ENCODE assay signal across 13 mouse cellular contexts in genomic region chr12:35894304-35894900, GRCm38 (mm10). TPM values are rescaled to one million over a fixed set of nuclear protein-coding genes. Genes with fewer than 3 reads are reported as not detected.
DNase-seq lines count a peak whose midpoint lies in the region; ATAC-seq lines count a peak whose summit lies in the region.
"Had no signal": no experiment of that assay in that cellular context is flagged by ENCODE, and none has a peak within 500 bp of the region (broad histone marks: within the 10 kb centered on the region; RNA-seq: fewer than 3 reads in every experiment).

No protein-coding gene starts in this region.

- H3K4me3 ChIP-seq in kidney, embryonic 14.5 days (ENCODE audit: low read length), result no peak overlapping the region
- no peak overlapping the region for H3K4me3 ChIP-seq in liver, embryonic 11.5 days (ENCODE audit: low read depth, low read length)
- H3K4me3 ChIP-seq: erythroblast, embryonic 14.5 days; heart, embryonic 13.5 days; limb, embryonic 12.5 days had no signal

- H3K27me3 ChIP-seq in kidney, embryonic 14.5 days (ENCODE audit: control insufficient read depth, insufficient read depth, low read length), result no peaks in the 10 kb centered on the region
- no peaks in the 10 kb centered on the region for H3K27me3 ChIP-seq in liver, embryonic 11.5 days (replicated peaks; ENCODE audit: control insufficient read depth, insufficient read depth, low read length)
- H3K27me3 ChIP-seq: heart, embryonic 13.5 days; limb, embryonic 12.5 days had no signal

- no peak overlapping the region for H3K4me2 ChIP-seq in kidney, embryonic 14.5 days (replicated peaks; ENCODE audit: low read depth, low read length)
- H3K4me2 ChIP-seq in liver, embryonic 11.5 days, result no peak overlapping the region
- H3K4me2 ChIP-seq: heart, embryonic 13.5 days; limb, embryonic 12.5 days had no signal

- H3K27ac ChIP-seq in kidney, embryonic 14.5 days (ENCODE audit: low read depth, low read length), result no peak overlapping the region
- no peak overlapping the region for H3K27ac ChIP-seq in liver, embryonic 11.5 days (ENCODE audit: low read depth, low read length)
- H3K27ac ChIP-seq: heart, embryonic 13.5 days; limb, embryonic 12.5 days had no signal

- ATAC-seq in kidney, embryonic 14.5 days (ENCODE audit: low FRiP score, low TSS enrichment), result 0 out of 2 replicates have a peak, but pooled peaks have one; percentile 55
- ATAC-seq in liver, embryonic 11.5 days (replicated peaks; ENCODE audit: low FRiP score), result 0 out of 2 replicates have a peak, but pooled peaks have one; percentile 31
- ATAC-seq: midbrain, embryonic 16.5 days had no signal

- no peaks in the 10 kb centered on the region for H3K36me3 ChIP-seq in kidney, embryonic 14.5 days (ENCODE audit: control insufficient read depth, insufficient read depth, low read length)
- H3K36me3 ChIP-seq in liver, embryonic 11.5 days (ENCODE audit: control insufficient read depth, insufficient read depth, low read length), result no peaks in the 10 kb centered on the region
- H3K36me3 ChIP-seq: heart, embryonic 13.5 days; limb, embryonic 12.5 days had no signal

- peak; percentile 11 for DNase-seq in adrenal gland, postnatal 10 days
- no peak for DNase-seq in adrenal gland, postnatal 4 days (ENCODE audit: low spot score in 2 of 2)
- no peak for DNase-seq in kidney, adult 8-10 months
- peak; percentile 95 for DNase-seq in embryo, embryonic 10 days (ENCODE audit: low spot score)
- no peak for DNase-seq in liver, embryonic 11.5 days (ENCODE audit: low spot score)
- no peak for DNase-seq in frontal cortex, postnatal 25 days (ENCODE audit: low spot score in 2 of 2)
- no peak for DNase-seq in spleen, adult 12 weeks (ENCODE audit: low spot score)
- DNase-seq: right cerebral cortex, adult 18-20 months had no signal

- H3K4me1 ChIP-seq in kidney, embryonic 14.5 days (ENCODE audit: control insufficient read depth, insufficient read depth, low read length), result 0 out of 2 replicates have a peak, but pooled peaks cover 2% of the 10 kb centered on the region
- no peaks in the 10 kb centered on the region for H3K4me1 ChIP-seq in liver, embryonic 11.5 days (replicated peaks; ENCODE audit: control insufficient read depth, insufficient read depth, low read length)
- H3K4me1 ChIP-seq: limb, embryonic 12.5 days had no signal

- no peaks in the 10 kb centered on the region for H3K9me3 ChIP-seq in kidney, embryonic 14.5 days (ENCODE audit: control insufficient read depth, low read length)
- H3K9me3 ChIP-seq in liver, embryonic 11.5 days (ENCODE audit: control insufficient read depth, low read length), result no peaks in the 10 kb centered on the region
- H3K9me3 ChIP-seq: heart, embryonic 13.5 days; limb, embryonic 12.5 days had no signal

- H3K9ac ChIP-seq in kidney, embryonic 14.5 days (ENCODE audit: low read depth, low read length), result no peak overlapping the region
- no peak overlapping the region for H3K9ac ChIP-seq in liver, embryonic 11.5 days (ENCODE audit: low read depth, low read length)
- H3K9ac ChIP-seq: heart, embryonic 13.5 days; limb, embryonic 12.5 days had no signal

- 36% methylated on average over 6 of the region's 6 CpGs for WGBS in kidney, embryonic 14.5 days
- 48% methylated on average over 6 of the region's 6 CpGs for WGBS in liver, embryonic 11.5 days

RNA-seq across cellular contexts. Expression of gene Agr3, which starts 31.0 kb away (rescaled TPM):
- total RNA-seq in adrenal gland, postnatal 10 days (2021), result not detected
- total RNA-seq in adrenal gland, postnatal 4 days (2021), result not detected
- not detected in 2 replicates for polyA plus RNA-seq in kidney, embryonic 14.5 days (2014; fragmentation: Nextera tagmentation; extraction: Ambion mirVana)
- polyA plus RNA-seq in liver, embryonic 11.5 days (2014; fragmentation: Nextera tagmentation; extraction: Ambion mirVana), result not detected in 2 replicates
- polyA plus RNA-seq: erythroblast, embryonic 14.5 days; heart, embryonic 13.5 days; limb, embryonic 12.5 days; midbrain, embryonic 16.5 days had no signal

Comparison
In these comparisons a context has a peak if more than half of its experiments do, and no peak if none do; other contexts are left out.
1. DNase-seq: peak in adrenal gland, postnatal 10 days (single experiment) and embryo, embryonic 10 days (single experiment); none in adrenal gland, postnatal 4 days (0 of 2), kidney, adult 8-10 months (0 of 2), liver, embryonic 11.5 days (single experiment), frontal cortex, postnatal 25 days (0 of 2) and spleen, adult 12 weeks (single experiment).